10 mouse cellular contexts compared by ENCODE assay signal in genomic region chr6:116009426-116009825, GRCm38 (mm10). TPM values are rescaled to one million over a fixed set of nuclear protein-coding genes. Genes with fewer than 3 reads are reported as not detected.
DNase-seq lines count a peak whose midpoint lies in the region; ATAC-seq and TF ChIP-seq lines count a peak whose summit lies in the region.
"Had no signal": no experiment of that assay in that cellular context is flagged by ENCODE, and none has a peak within 500 bp of the region (broad histone marks: within the 10 kb centered on the region; RNA-seq: fewer than 3 reads in every experiment).

No protein-coding gene starts in this region.

- H3K9ac ChIP-seq in lung, embryonic 14.5 days = no peak overlapping the region
- no peak overlapping the region for H3K9ac ChIP-seq in intestine, postnatal 0 days (ENCODE audit: low read depth, low read length)
- H3K9ac ChIP-seq in hindbrain, embryonic 16.5 days (ENCODE audit: low read depth, low read length) = no peak overlapping the region
- H3K9ac ChIP-seq: embryonic facial prominence, embryonic 13.5 days had no signal

- H3K4me3 ChIP-seq in lung, embryonic 14.5 days (ENCODE audit: low read depth, low read length) = no peak overlapping the region
- no peak overlapping the region for H3K4me3 ChIP-seq in intestine, postnatal 0 days (ENCODE audit: low read depth, low read length)
- no peak overlapping the region for H3K4me3 ChIP-seq in hindbrain, embryonic 16.5 days (ENCODE audit: low read length)
- H3K4me3 ChIP-seq: embryonic facial prominence, embryonic 13.5 days; left cerebral cortex, adult 2 months had no signal

- H3K27me3 ChIP-seq in lung, embryonic 14.5 days (ENCODE audit: insufficient read depth, low read length) = no peaks in the 10 kb centered on the region
- H3K27me3 ChIP-seq in intestine, postnatal 0 days (replicated peaks; ENCODE audit: control insufficient read depth, insufficient read depth, low read length) = no peaks in the 10 kb centered on the region
- H3K27me3 ChIP-seq in hindbrain, embryonic 16.5 days (replicated peaks; ENCODE audit: control insufficient read depth, insufficient read depth, low read length) = no peaks in the 10 kb centered on the region

- H3K27ac ChIP-seq in lung, embryonic 14.5 days (ENCODE audit: low read depth) = peak overlapping the region; percentile 60; the same call in 1 of the 2 replicates
- no peak overlapping the region for H3K27ac ChIP-seq in intestine, postnatal 0 days (ENCODE audit: low read depth, low read length)
- no peak overlapping the region for H3K27ac ChIP-seq in hindbrain, embryonic 16.5 days (ENCODE audit: low read depth, low read length)
- H3K27ac ChIP-seq: embryonic facial prominence, embryonic 13.5 days; left cerebral cortex, adult 2 months had no signal

- H3K4me2 ChIP-seq in lung, embryonic 14.5 days = no peak overlapping the region
- H3K4me2 ChIP-seq in intestine, postnatal 0 days (replicated peaks; ENCODE audit: low read depth) = no peak overlapping the region
- no peak overlapping the region for H3K4me2 ChIP-seq in hindbrain, embryonic 16.5 days (ENCODE audit: low read length)
- H3K4me2 ChIP-seq: embryonic facial prominence, embryonic 13.5 days had no signal

- peak; percentile 19 for DNase-seq in embryo, embryonic 10.5 days (ENCODE audit: low spot score)
- DNase-seq in embryo, embryonic 11 days = no peak
- DNase-seq in lung, embryonic 14.5 days = peak; percentile 61
- no peak for DNase-seq in lung, postnatal 25 days (ENCODE audit: low spot score)
- DNase-seq in lung, postnatal 36 days = peak; percentile 50
- DNase-seq in thymus, postnatal 14 days = no peak

- TF ChIP-seq CTCF in lung, embryonic 14.5 days (IDR thresholded peaks at IDR 0.05; ENCODE audit: low read depth) = no peak
- TF ChIP-seq CTCF in intestine, postnatal 0 days (IDR thresholded peaks at IDR 0.05; ENCODE audit: low read depth) = no peak

- ATAC-seq in lung, embryonic 14.5 days (ENCODE audit: insufficient read depth) = 0 out of 2 replicates have a peak, but pooled peaks have one; percentile 13
- peak; percentile 32; the same call in 1 of the 2 replicates for ATAC-seq in intestine, postnatal 0 days
- no peak for ATAC-seq in hindbrain, embryonic 16.5 days

- H3K4me1 ChIP-seq in lung, embryonic 14.5 days (ENCODE audit: insufficient read depth) = no peaks in the 10 kb centered on the region
- H3K4me1 ChIP-seq in intestine, postnatal 0 days (replicated peaks; ENCODE audit: control insufficient read depth, insufficient read depth, low read length) = no peaks in the 10 kb centered on the region
- no peaks in the 10 kb centered on the region for H3K4me1 ChIP-seq in hindbrain, embryonic 16.5 days (ENCODE audit: control insufficient read depth, insufficient read depth, low read depth, low read length)

- H3K9me3 ChIP-seq in lung, embryonic 14.5 days (ENCODE audit: low read depth, low read length) = no peaks in the 10 kb centered on the region
- no peaks in the 10 kb centered on the region for H3K9me3 ChIP-seq in intestine, postnatal 0 days (ENCODE audit: control insufficient read depth)
- no peaks in the 10 kb centered on the region for H3K9me3 ChIP-seq in hindbrain, embryonic 16.5 days (ENCODE audit: control insufficient read depth, low read length)
- H3K9me3 ChIP-seq: embryonic facial prominence, embryonic 13.5 days had no signal

- no peaks in the 10 kb centered on the region for H3K36me3 ChIP-seq in lung, embryonic 14.5 days (ENCODE audit: insufficient read depth)
- H3K36me3 ChIP-seq in intestine, postnatal 0 days (ENCODE audit: control insufficient read depth, insufficient read depth) = no peaks in the 10 kb centered on the region
- H3K36me3 ChIP-seq in hindbrain, embryonic 16.5 days (ENCODE audit: control insufficient read depth, insufficient read depth, low read length) = no peaks in the 10 kb centered on the region
- H3K36me3 ChIP-seq: embryonic facial prominence, embryonic 13.5 days had no signal

- WGBS in lung, embryonic 14.5 days = 56% methylated on average over 12 of the region's 12 CpGs
- WGBS in intestine, postnatal 0 days = 44% methylated on average over 12 of the region's 12 CpGs
- WGBS in hindbrain, embryonic 16.5 days = 48% methylated on average over 12 of the region's 12 CpGs

RNA-seq across cellular contexts. Expression of gene Plxnd1, which starts 14.6 kb away (rescaled TPM):
- 81.9 and 84.2 TPM in 2 replicates for polyA plus RNA-seq in lung, embryonic 14.5 days (2014; fragmentation: Nextera tagmentation; extraction: Ambion mirVana)
- 8.2 and 9.6 TPM in 2 replicates for polyA plus RNA-seq in intestine, postnatal 0 days (2015; fragmentation: Nextera tagmentation; extraction: Ambion mirVana)
- polyA plus RNA-seq in hindbrain, embryonic 16.5 days (2015; fragmentation: Nextera tagmentation; extraction: Ambion mirVana) = 8.5 and 10.5 TPM in 2 replicates

Comparison
In these comparisons a context has a peak if more than half of its experiments do, and no peak if none do; other contexts are left out.
1. DNase-seq: peak in embryo, embryonic 10.5 days (single experiment), lung, embryonic 14.5 days (single experiment) and lung, postnatal 36 days (single experiment); none in embryo, embryonic 11 days (single experiment), lung, postnatal 25 days (single experiment) and thymus, postnatal 14 days (single experiment).